Mouse (Mus musculus) heart, embryonic 12.5 days (tissue): ENCODE results near the gene Zfp800. TPM values are rescaled to one million over a fixed set of nuclear protein-coding genes. Genes with fewer than 3 reads are reported as not detected.

Experiments
- ATAC-seq: fragments of 200-750 bp; cut with Nextera tagmentation; 2 replicates; pipeline ENCODE4 v1.8.0; 2017; ENCODE audit warnings: moderate TSS enrichment, moderate library complexity; ENCODE audit not compliant: insufficient number of reproducible peaks, low FRiP score
- H3K27ac ChIP-seq: fragments of 300-500 bp; sonication (generic); 2 replicates; pipeline ENCODE4 v1.5.1; 2016; ENCODE audit warnings: mild to moderate bottlenecking, moderate library complexity; ENCODE audit not compliant: poor library complexity, severe bottlenecking
- H3K27me3 ChIP-seq: fragments of 300-500 bp; sonication (generic); replicated peaks from 2 replicates; pipeline ENCODE4 v1.6.1; 2016; ENCODE audit warnings: mild to moderate bottlenecking, moderate library complexity
- H3K36me3 ChIP-seq: fragments of 300-500 bp; sonication (generic); 2 replicates; pipeline ENCODE4 v1.6.1; 2016; ENCODE audit warnings: mild to moderate bottlenecking, moderate library complexity
- H3K4me1 ChIP-seq: fragments of 300-500 bp; sonication (generic); replicated peaks from 2 replicates; pipeline ENCODE4 v1.6.1; 2016; ENCODE audit warnings: mild to moderate bottlenecking
- H3K4me2 ChIP-seq: fragments of 300-500 bp; sonication (generic); 2 replicates; pipeline ENCODE4 v1.6.1; 2016; ENCODE audit warnings: mild to moderate bottlenecking, moderate library complexity
- H3K4me3 ChIP-seq: fragments of 300-500 bp; sonication (generic); 2 replicates; pipeline ENCODE4 v1.5.1; 2016; ENCODE audit warnings: mild to moderate bottlenecking
- H3K9ac ChIP-seq: fragments of 300-500 bp; sonication (generic); 2 replicates; pipeline ENCODE4 v1.6.1; 2016; ENCODE audit warnings: mild to moderate bottlenecking, moderate library complexity
- H3K9me3 ChIP-seq: fragments of 300-500 bp; sonication (generic); replicated peaks from 2 replicates; pipeline ENCODE4 v1.6.1; 2016; ENCODE audit warnings: mild to moderate bottlenecking, moderate library complexity
- WGBS: fragments of 180-500 bp; shearing (Covaris S2); methylation state at CpG from one replicate; pipeline ENCODE4 v1.1.7; 2016; 5-methylcytosine and 5-hydroxymethylcytosine counted together
- polyA plus RNA-seq: library from polyadenylated mRNA; unstranded; fragments of >200 nt; fragmentation: Nextera tagmentation; extraction: Ambion mirVana; gene quantifications from 2 replicates; pipeline ENCODE4 v1.2.1, GENCODE M21; 2016

The Zfp800 gene
- polyA plus RNA-seq, 1 experiment from 2014 or later, result 16.8 TPM

DNA sequence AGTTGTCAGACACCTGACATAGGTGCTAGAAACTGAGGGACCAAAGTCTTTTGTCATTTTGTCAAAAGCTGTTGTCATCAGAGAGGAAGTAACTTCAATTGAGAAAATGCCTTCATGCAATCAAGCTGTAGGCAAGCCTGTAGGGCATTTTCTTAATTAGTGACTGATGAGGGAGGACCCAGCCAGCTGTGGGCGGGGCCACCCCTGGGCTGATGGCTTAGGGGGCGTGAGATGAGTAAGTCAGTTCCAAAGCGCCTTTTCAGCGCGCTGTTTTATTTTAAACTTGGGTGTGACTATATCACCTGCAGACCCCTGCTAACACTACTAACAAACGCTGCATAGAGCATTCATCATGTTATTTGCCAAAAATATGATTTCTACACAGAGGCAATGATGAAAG is 195.0 kb downstream of the Zfp800 start:
- no peak overlapping the region for H3K27ac ChIP-seq
- no peak overlapping the region for H3K9ac ChIP-seq
- H3K36me3 ChIP-seq, result no peaks in the 10 kb centered on the region
- ATAC-seq, result no peak
- no peak overlapping the region for H3K4me2 ChIP-seq
- WGBS, result 48% methylated on average over 6 of the region's 6 CpGs
- H3K27me3 ChIP-seq, result no peaks in the 10 kb centered on the region
- H3K9me3 ChIP-seq, result no peaks in the 10 kb centered on the region
- no peaks in the 10 kb centered on the region for H3K4me1 ChIP-seq
- no peak overlapping the region for H3K4me3 ChIP-seq

DNA sequence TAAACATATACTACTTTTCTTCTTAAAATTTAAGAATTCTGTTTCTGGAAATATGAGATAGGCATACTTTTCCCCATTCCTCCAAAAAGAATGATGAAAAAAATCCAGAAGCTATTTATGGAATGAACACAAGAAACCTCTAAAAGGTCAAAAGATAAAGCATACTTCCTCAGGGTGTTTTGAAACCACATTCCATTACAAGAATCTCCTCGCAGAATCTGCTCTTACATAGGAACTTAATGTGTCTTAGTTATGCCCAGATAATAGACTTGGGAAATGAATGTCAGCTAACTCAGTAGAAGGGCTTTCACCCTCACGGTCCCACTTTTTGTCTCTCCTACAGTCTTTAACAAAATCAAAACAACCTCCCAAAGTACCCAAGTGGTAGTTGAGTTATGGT is 203.9 kb downstream of the Zfp800 start:
- Histone ChIP-seq H3K27me3 (no peaks in the 10 kb centered on the region), H3K4me3 (no peak overlapping the region), H3K9me3 (no peaks in the 10 kb centered on the region), H3K27ac (no peak overlapping the region), H3K9ac (no peak overlapping the region), H3K4me1 (no peaks in the 10 kb centered on the region), H3K4me2 (no peak overlapping the region), H3K36me3 (no peaks in the 10 kb centered on the region)
- no peak for ATAC-seq
- WGBS, result 37% methylated on average over 2 of the region's 2 CpGs

DNA sequence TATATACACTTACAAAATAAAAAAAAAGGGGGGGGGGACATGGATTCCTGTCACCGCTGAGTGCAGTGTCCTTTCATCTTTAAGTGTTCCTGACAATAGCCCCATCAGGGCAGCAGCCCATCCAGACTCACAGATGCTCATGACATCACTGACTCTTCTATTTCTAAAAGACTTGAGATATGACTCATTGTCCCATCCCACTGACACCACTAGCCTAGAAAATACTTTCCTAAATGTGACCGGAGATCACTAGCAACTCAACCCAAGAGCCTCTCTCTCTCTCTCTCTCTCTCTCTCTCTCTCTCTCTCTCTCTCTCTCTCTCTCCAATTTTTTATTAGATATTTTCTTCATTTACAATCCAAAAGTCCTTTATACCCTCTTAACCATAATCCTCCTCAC is 205.9 kb downstream of the Zfp800 start:
- Histone ChIP-seq H3K9ac (no peak overlapping the region), H3K9me3 (no peaks in the 10 kb centered on the region), H3K4me1 (no peaks in the 10 kb centered on the region), H3K27ac (no peak overlapping the region), H3K4me2 (no peak overlapping the region), H3K4me3 (no peak overlapping the region), H3K36me3 (no peaks in the 10 kb centered on the region), H3K27me3 (no peaks in the 10 kb centered on the region)
- ATAC-seq, result no peak
- 87% methylated on average over 2 of the region's 2 CpGs for WGBS

Other genes with a start within 250 kb of the Zfp800 start
- 239 TPM in 2 replicates for gene Arf5, start 25.6 kb upstream of the Zfp800 start, polyA plus RNA-seq
- not detected in 2 replicates for gene Fscn3, start 29.8 kb upstream of the Zfp800 start, polyA plus RNA-seq
- 8.5 and 10.1 TPM in 2 replicates for gene Gcc1, start 30.4 kb upstream of the Zfp800 start, polyA plus RNA-seq
- gene Pax4, start 51.3 kb upstream of the Zfp800 start, polyA plus RNA-seq, result not detected in 2 replicates
- 95.2 and 98.3 TPM in 2 replicates for gene Snd1, start 77.1 kb upstream of the Zfp800 start, polyA plus RNA-seq